Mouse (Mus musculus) lung, postnatal 0 days (tissue): ENCODE data around the gene Nrxn3. TPM values are rescaled to one million over a fixed set of nuclear protein-coding genes. Genes with fewer than 3 reads are reported as not detected.
A peak's percentile ranks its signal among the peaks of the same experiment; 100 is the strongest.

Experiments used
- ATAC-seq: fragments of 200-750 bp; cut with Nextera tagmentation; 2 replicates; pipeline ENCODE4 v1.8.0; 2017; ENCODE audit warnings: moderate library complexity
- DNase-seq: peaks from one replicate; pipeline ENCODE4 v3.0.0-alpha.2; 2016; ENCODE audit warnings: low spot score
- H3K27ac ChIP-seq: fragments of 300-500 bp; sonication (generic); 2 replicates; pipeline ENCODE4 v1.5.1; 2014; ENCODE audit warnings: antibody characterized with exemption, mild to moderate bottlenecking, low read length, mixed read lengths
- H3K27me3 ChIP-seq: fragments of 300-500 bp; sonication (generic); replicated peaks from 2 replicates; pipeline ENCODE4 v1.6.1; 2014; ENCODE audit warnings: low read length, mixed read lengths; ENCODE audit not compliant: insufficient read depth
- H3K36me3 ChIP-seq: fragments of 300-500 bp; sonication (generic); 2 replicates; pipeline ENCODE4 v1.6.1; 2014; ENCODE audit warnings: low read length, mixed read lengths; ENCODE audit not compliant: insufficient read depth
- H3K4me1 ChIP-seq: fragments of 300-500 bp; sonication (generic); 2 replicates; pipeline ENCODE4 v1.6.1; 2014; ENCODE audit warnings: antibody characterized with exemption, low read depth, low read length, mixed read lengths; ENCODE audit not compliant: insufficient read depth
- H3K4me2 ChIP-seq: fragments of 300-500 bp; sonication (generic); replicated peaks from 2 replicates; pipeline ENCODE4 v1.6.1; 2014; ENCODE audit warnings: low read depth, mild to moderate bottlenecking, low read length, moderate library complexity, mixed read lengths
- H3K4me3 ChIP-seq: fragments of 300-500 bp; sonication (generic); 2 replicates; pipeline ENCODE4 v1.5.1; 2014; ENCODE audit warnings: low read depth, low read length
- H3K9ac ChIP-seq: fragments of 300-500 bp; sonication (generic); replicated peaks from 2 replicates; pipeline ENCODE4 v1.6.1; 2014; ENCODE audit warnings: low read depth, mild to moderate bottlenecking
- H3K9me3 ChIP-seq: fragments of 300-500 bp; sonication (generic); 2 replicates; pipeline ENCODE4 v1.6.1; 2016; ENCODE audit warnings: low read length, mixed read lengths
- CTCF ChIP-seq: IDR thresholded peaks from 2 replicates; pipeline ENCODE4 v1.5.1; 2016; ENCODE audit warnings: antibody characterized with exemption, mild to moderate bottlenecking
- EP300 ChIP-seq: IDR thresholded peaks from 2 replicates; pipeline ENCODE4 v1.6.1; 2016; ENCODE audit warnings: antibody characterized with exemption, mild to moderate bottlenecking, control low read depth
- WGBS: fragments of 180-500 bp; shearing (Covaris S2); extraction: QIAGEN DNeasy Blood & Tissue Kit; methylation state at CpG from one replicate; pipeline ENCODE4 v1.1.7; 2014; 5-methylcytosine and 5-hydroxymethylcytosine counted together
- polyA plus RNA-seq: library from polyadenylated mRNA; unstranded; fragments of >200 nt; fragmentation: Nextera tagmentation; extraction: Ambion mirVana; gene quantifications from 2 replicates; pipeline ENCODE4 v1.2.1, GENCODE M21; 2015

Gene Nrxn3
- polyA plus RNA-seq, 1 experiment from 2014 or later: 2.1 TPM

GRCm38 (mm10) chr12:89450667-89451298 is 728.1 kb downstream of the Nrxn3 start:
- Histone ChIP-seq H3K9ac (no peak overlapping the region), H3K36me3 (no peaks in the 10 kb centered on the region), H3K9me3 (no peaks in the 10 kb centered on the region), H3K4me3 (no peak overlapping the region), H3K4me2 (no peak overlapping the region), H3K4me1 (no peaks in the 10 kb centered on the region), H3K27me3 (no peaks in the 10 kb centered on the region), H3K27ac (no peak overlapping the region)
- ATAC-seq (no peak), DNase-seq (peak; percentile 49)
- 3% methylated on average over 2 of the region's 2 CpGs for WGBS
- TF ChIP-seq CTCF (peak; percentile 59), EP300 (no peak)

- Histone ChIP-seq H3K4me3 (no peak overlapping the region), H3K9ac (no peak overlapping the region), H3K4me2 (no peak overlapping the region), H3K27me3 (no peaks in the 10 kb centered on the region), H3K27ac (no peak overlapping the region), H3K4me1 (no peaks in the 10 kb centered on the region), H3K9me3 (no peaks in the 10 kb centered on the region), H3K36me3 (no peaks in the 10 kb centered on the region)
- TF ChIP-seq EP300 (no peak), CTCF (no peak)
- DNase-seq (no peak), ATAC-seq (no peak)
- 75% methylated on average over 2 of the region's 2 CpGs for WGBS
Observed at GRCm38 (mm10) chr12:89470226-89470625, 747.5 kb downstream of the Nrxn3 start.

- DNase-seq (no peak), ATAC-seq (no peak)
- H3K27ac ChIP-seq: no peak overlapping the region
- 31% methylated on average over 2 of the region's 2 CpGs for WGBS
- no peaks in the 10 kb centered on the region for H3K27me3 ChIP-seq
- no peaks in the 10 kb centered on the region for H3K4me1 ChIP-seq
- no peak overlapping the region for H3K4me2 ChIP-seq
- no peak for TF ChIP-seq EP300
- TF ChIP-seq CTCF: no peak
- H3K9ac ChIP-seq: no peak overlapping the region
- no peaks in the 10 kb centered on the region for H3K36me3 ChIP-seq
- no peaks in the 10 kb centered on the region for H3K9me3 ChIP-seq
- no peak overlapping the region for H3K4me3 ChIP-seq
Observed at GRCm38 (mm10) chr12:89471289-89471688, 748.6 kb downstream of the Nrxn3 start.

- Histone ChIP-seq H3K27me3 (no peaks in the 10 kb centered on the region), H3K9ac (no peak overlapping the region), H3K27ac (no peak overlapping the region), H3K36me3 (no peaks in the 10 kb centered on the region), H3K4me1 (no peaks in the 10 kb centered on the region), H3K9me3 (no peaks in the 10 kb centered on the region), H3K4me3 (no peak overlapping the region), H3K4me2 (no peak overlapping the region)
- no peak for DNase-seq
- no peak for ATAC-seq
- TF ChIP-seq EP300 (no peak), CTCF (no peak)
- WGBS: 33% methylated on average over 4 of the region's 4 CpGs
Observed at GRCm38 (mm10) chr12:89471874-89472273, 749.2 kb downstream of the Nrxn3 start.

GRCm38 (mm10) chr12:89479096-89479495 is 756.4 kb downstream of the Nrxn3 start:
- 23% methylated on average over 4 of the region's 4 CpGs for WGBS
- Histone ChIP-seq H3K4me3 (no peak overlapping the region), H3K27ac (no peak overlapping the region), H3K9ac (no peak overlapping the region), H3K9me3 (no peaks in the 10 kb centered on the region), H3K4me2 (no peak overlapping the region), H3K4me1 (no peaks in the 10 kb centered on the region), H3K27me3 (no peaks in the 10 kb centered on the region), H3K36me3 (no peaks in the 10 kb centered on the region)
- DNase-seq (peak; percentile 72), ATAC-seq (no peak)
- no peak for TF ChIP-seq EP300
- peak; percentile 68 for TF ChIP-seq CTCF

GRCm38 (mm10) chr12:89482223-89482622 is 759.5 kb downstream of the Nrxn3 start:
- H3K9ac ChIP-seq: no peak overlapping the region
- no peaks in the 10 kb centered on the region for H3K9me3 ChIP-seq
- ATAC-seq: peak; percentile 80
- no peak overlapping the region for H3K4me3 ChIP-seq
- H3K27ac ChIP-seq: no peak overlapping the region
- WGBS: 34% methylated on average over 5 of the region's 5 CpGs
- no peaks in the 10 kb centered on the region for H3K4me1 ChIP-seq
- H3K36me3 ChIP-seq: no peaks in the 10 kb centered on the region
- peak overlapping the region; percentile 25 for H3K4me2 ChIP-seq
- peak; percentile 47 for DNase-seq
- no peaks in the 10 kb centered on the region for H3K27me3 ChIP-seq
- TF ChIP-seq CTCF (no peak), EP300 (no peak)

- ATAC-seq: no peak
- Histone ChIP-seq H3K9ac (no peak overlapping the region), H3K4me3 (no peak overlapping the region), H3K4me1 (no peaks in the 10 kb centered on the region), H3K27ac (no peak overlapping the region), H3K4me2 (no peak overlapping the region), H3K9me3 (no peaks in the 10 kb centered on the region), H3K27me3 (no peaks in the 10 kb centered on the region), H3K36me3 (no peaks in the 10 kb centered on the region)
- no peak for TF ChIP-seq EP300
- TF ChIP-seq CTCF: no peak
- no peak for DNase-seq
- 41% methylated on average over 3 of the region's 3 CpGs for WGBS
Observed at GRCm38 (mm10) chr12:89504026-89504425, 781.4 kb downstream of the Nrxn3 start.
